Mouse (Mus musculus) monocyte, adult 5-6 weeks (primary cell): ENCODE results near the gene Txnl4b. TPM values are rescaled to one million over a fixed set of nuclear protein-coding genes. Genes with fewer than 3 reads are reported as not detected.

Source experiments
- ATAC-seq: fragments of 153-309, 156-312 bp; replicated peaks from 2 replicates; pipeline ENCODE4 v1.8.0; 2017; ENCODE audit warnings: mild to moderate bottlenecking; ENCODE audit not compliant: low TSS enrichment, insufficient number of reproducible peaks, severe bottlenecking, poor library complexity, low FRiP score
- total RNA-seq: library from RNA; stranded (forward); fragments of 200-1000, 200-491, 200-594 nt; gene quantifications from 3 replicates; pipeline ENCODE4 v1.2.3, GENCODE M21; 2017

Gene Txnl4b
- total RNA-seq, 1 experiment from 2014 or later: 9.8 TPM

DNA sequence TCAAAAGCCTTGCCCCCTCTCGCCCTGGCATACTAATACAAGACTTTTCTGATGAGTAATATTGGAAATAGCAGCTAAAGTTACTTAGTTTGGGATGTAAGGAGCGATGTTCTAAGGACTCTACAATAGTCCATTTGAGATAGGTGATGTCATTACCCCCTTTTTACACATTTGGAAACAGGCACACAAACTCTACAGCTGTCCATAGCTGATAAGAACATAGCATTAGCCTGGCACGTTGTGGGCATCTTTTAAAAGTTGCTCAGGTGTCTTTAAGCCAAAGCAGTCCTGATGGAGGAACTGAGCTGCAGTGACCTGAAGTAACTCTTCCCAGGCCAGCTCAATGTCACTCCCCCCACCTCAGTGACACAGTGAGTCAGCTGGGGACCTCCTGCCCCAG is 25.7 kb downstream of the Txnl4b start:
- ATAC-seq: no peak

DNA sequence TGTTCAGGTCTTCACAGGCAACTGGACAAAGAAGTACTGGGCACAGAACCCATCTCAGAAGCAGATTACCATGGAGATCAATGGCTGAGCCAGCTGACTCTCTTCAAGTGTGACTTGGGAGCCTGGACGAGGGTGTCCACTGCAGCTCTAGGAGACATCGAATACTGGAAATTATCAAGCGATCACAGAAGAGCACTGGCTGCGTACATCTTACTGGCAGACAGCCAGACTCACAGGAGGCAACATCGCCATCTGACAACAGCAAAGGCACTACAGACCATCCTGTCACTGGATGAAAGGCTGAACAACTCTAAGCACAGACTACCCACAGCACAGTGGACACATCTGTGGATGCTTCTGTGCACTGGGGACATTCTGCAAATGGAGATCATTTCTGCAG is 26.5 kb downstream of the Txnl4b start:
- no peak for ATAC-seq

- 0 out of 2 replicates have a peak, but pooled peaks have one; percentile 25 for ATAC-seq
These were observed 27.6 kb downstream of the Txnl4b start for GRCm38 (mm10) chr8:109593117-109593788.

DNA sequence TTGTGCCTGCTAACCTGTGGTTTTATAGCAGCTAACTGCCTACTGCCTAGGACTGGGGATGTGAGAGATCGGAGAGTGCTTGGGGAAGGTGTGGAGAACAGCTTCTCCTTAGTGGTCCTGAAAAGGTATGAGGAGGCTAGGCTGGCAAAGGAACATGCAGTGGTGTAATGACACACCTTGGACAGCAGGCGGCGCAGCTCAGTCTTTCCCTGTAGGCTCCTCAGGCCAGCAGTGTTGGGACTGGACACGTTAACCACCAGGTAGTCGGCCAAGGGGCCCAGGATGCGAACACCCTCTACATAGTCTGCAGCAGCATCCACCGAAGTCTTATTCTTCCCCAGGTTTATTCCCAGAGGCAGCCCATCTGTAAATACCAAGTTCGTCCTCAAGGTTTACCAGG is 30.2 kb downstream of the Txnl4b start:
- peak; percentile 71 for ATAC-seq

- no peak for ATAC-seq
These were observed 41.0 kb downstream of the Txnl4b start for GRCm38 (mm10) chr8:109606725-109607124.

- ATAC-seq: no peak
These were observed 42.0 kb downstream of the Txnl4b start for GRCm38 (mm10) chr8:109607650-109608049.

GRCm38 (mm10) chr8:109608271-109609152 is 42.8 kb downstream of the Txnl4b start, which contains the start of gene Dhodh:
Gene Dhodh (minus strand): TSS chr8:109608673.
- ATAC-seq: peak; percentile 95

DNA sequence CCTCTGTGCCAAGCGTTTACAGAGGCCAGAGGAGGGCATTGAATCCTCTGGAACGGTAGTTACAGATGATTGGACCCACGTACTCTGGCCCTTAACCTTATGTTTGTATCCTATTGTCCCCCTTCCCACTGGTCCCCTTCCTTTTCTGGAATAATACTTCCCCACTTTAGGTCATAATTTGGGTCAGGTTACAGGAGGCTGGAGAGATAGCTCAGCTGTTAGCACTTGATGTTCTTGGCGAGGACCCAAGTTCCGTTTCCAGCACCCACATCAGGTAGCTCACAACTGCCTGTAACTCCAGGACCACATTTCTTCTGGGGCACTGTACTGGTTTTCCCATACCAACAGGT is 43.4 kb downstream of the Txnl4b start:
- ATAC-seq: no peak

DNA sequence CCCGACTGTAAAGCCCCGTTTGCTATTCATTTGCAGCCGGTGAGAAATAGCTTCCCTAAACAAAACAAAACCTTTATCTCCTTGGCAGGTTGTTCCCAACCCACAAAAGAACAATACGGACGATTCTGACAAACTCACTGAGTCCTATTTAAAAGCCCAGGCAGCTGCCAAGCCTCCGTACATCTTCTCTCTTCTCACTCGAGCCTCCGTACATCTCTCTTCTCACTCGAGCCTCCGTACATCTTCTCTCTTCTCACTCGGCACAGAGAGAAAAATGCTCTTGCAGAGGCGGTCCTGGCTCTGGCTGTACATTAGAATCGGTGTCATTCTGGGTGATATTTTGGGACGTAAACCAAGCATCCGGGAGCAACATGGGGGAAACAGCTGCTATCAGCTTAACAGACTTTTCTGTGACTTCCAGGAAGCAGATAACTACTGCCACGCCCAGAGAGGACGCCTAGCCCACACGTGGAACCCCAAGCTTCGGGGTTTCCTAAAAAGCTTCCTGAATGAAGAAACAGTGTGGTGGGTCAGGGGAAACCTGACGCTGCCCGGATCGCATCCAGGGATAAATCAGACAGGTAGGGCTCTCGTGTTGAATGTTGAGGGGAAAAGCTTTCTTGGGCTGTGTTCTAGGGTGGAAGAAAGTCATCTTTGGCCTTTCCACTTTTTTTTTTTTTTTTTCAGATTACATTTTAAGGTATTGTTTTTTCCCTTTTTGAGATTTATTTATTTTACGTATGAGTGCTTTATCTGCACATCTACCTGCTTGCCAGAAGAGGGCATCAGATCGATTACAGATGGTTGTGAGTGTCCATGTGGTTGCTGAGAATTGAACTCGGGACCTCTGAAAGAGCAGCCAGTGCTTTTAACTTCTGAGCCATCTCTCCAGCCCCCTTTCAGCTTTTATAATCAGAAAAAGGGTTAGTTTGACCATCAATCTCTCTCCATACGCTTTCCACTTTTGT is 48.8 kb downstream of the Txnl4b start, which contains the start of gene Pkd1l3:
Gene Pkd1l3, plus strand, starts transcription at position 275 of the 968 bp plus-strand sequence.
- no peak for ATAC-seq

DNA sequence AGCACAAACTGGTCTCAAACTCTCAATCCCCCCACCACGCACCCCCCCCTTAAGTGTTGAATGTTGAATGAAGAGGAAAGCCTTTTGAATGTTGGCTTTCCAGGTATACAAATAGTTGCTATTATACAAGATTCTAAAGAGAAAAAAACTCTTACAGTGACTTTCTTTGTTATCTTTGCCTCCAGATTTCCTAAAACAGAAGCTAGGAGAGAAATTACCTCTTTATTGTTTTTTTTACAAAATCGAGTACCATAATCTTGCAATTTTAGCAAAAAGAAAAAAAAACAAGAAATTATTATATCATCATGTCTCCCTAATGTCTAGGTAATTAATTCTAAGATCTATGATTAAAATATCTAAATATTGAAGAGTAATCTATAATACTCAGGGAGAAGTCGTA is 49.9 kb downstream of the Txnl4b start:
- ATAC-seq: no peak

Other genes with a start within 250 kb of the Txnl4b start
- gene Pmfbp1, start 71.9 kb upstream of the Txnl4b start, total RNA-seq: 0.38 to 1.2 TPM in 2 of 3 replicates, not detected in the other
- 89.8 to 95.4 TPM (median 90.7 TPM) in 3 replicates for gene Dhx38, start within 50 bp of the Txnl4b start, total RNA-seq
- gene Hp, start 13.3 kb downstream of the Txnl4b start, total RNA-seq: 90.5 to 206 TPM (median 128 TPM) in 3 replicates
- gene Dhodh, start 42.8 kb downstream of the Txnl4b start, total RNA-seq: 6.1 to 12.4 TPM (median 11.2 TPM) in 3 replicates
- gene Pkd1l3, start 48.6 kb downstream of the Txnl4b start, total RNA-seq: 1.1 TPM in 1 of 3 replicates, not detected in the others
- gene Ist1, start 127.4 kb downstream of the Txnl4b start, total RNA-seq: 139 to 149 TPM (median 144 TPM) in 3 replicates
- 12.7 to 16.6 TPM (median 16.3 TPM) in 3 replicates for gene Zfp821, start 139.7 kb downstream of the Txnl4b start, total RNA-seq
- 19.1 to 27.7 TPM (median 20.6 TPM) in 3 replicates for gene Atxn1l, start 171.8 kb downstream of the Txnl4b start, total RNA-seq
- 56.2 to 94.9 TPM (median 71.5 TPM) in 3 replicates for gene Ap1g1, start 212.7 kb downstream of the Txnl4b start, total RNA-seq